Mouse (Mus musculus) hindbrain, embryonic 13.5 days (tissue): ENCODE data around the gene Rtn4rl2. TPM values are rescaled to one million over a fixed set of nuclear protein-coding genes. Genes with fewer than 3 reads are reported as not detected.
"Not testable (repeated sequence)": the region's sequence is repeated elsewhere in the genome, so short reads cannot be mapped to it uniquely, and the experiment has no call there.

Experiments used
- ATAC-seq: fragments of 200-750 bp; cut with Nextera tagmentation; 2 replicates; pipeline ENCODE4 v1.8.0; 2017; ENCODE audit warnings: moderate TSS enrichment; ENCODE audit not compliant: low FRiP score
- H3K27ac ChIP-seq: fragments of 300-500 bp; sonication (generic); 2 replicates; pipeline ENCODE4 v1.5.1; 2015; ENCODE audit warnings: inconsistent platforms, mild to moderate bottlenecking, moderate library complexity
- H3K27me3 ChIP-seq: fragments of 300-500 bp; sonication (generic); 2 replicates; pipeline ENCODE4 v1.6.1; 2015; ENCODE audit warnings: mild to moderate bottlenecking, inconsistent platforms
- H3K36me3 ChIP-seq: fragments of 300-500 bp; sonication (generic); 2 replicates; pipeline ENCODE4 v1.6.1; 2015; ENCODE audit warnings: mild to moderate bottlenecking, inconsistent platforms
- H3K4me1 ChIP-seq: fragments of 300-500 bp; sonication (generic); replicated peaks from 2 replicates; pipeline ENCODE4 v1.6.1; 2015; ENCODE audit warnings: inconsistent platforms
- H3K4me2 ChIP-seq: fragments of 300-500 bp; sonication (generic); 2 replicates; pipeline ENCODE4 v1.6.1; 2015; ENCODE audit warnings: inconsistent platforms, mild to moderate bottlenecking, moderate library complexity
- H3K4me3 ChIP-seq: fragments of 300-500 bp; sonication (generic); 2 replicates; pipeline ENCODE4 v1.5.1; 2015; ENCODE audit warnings: mild to moderate bottlenecking, inconsistent platforms
- H3K9ac ChIP-seq: fragments of 300-500 bp; sonication (generic); 2 replicates; pipeline ENCODE4 v1.6.1; 2015; ENCODE audit warnings: mild to moderate bottlenecking, inconsistent platforms
- H3K9me3 ChIP-seq: fragments of 300-500 bp; sonication (generic); 2 replicates; pipeline ENCODE4 v1.6.1; 2016; ENCODE audit warnings: inconsistent platforms
- WGBS: fragments of 180-500 bp; shearing (Covaris S2); methylation state at CpG from one replicate; pipeline ENCODE4 v1.1.7; 2015; 5-methylcytosine and 5-hydroxymethylcytosine counted together
- polyA plus RNA-seq: library from polyadenylated mRNA; unstranded; fragments of >200 nt; fragmentation: Nextera tagmentation; extraction: Ambion mirVana; gene quantifications from 2 replicates; pipeline ENCODE4 v1.2.1, GENCODE M21; 2015

Rtn4rl2 gene
- 2.0 and 3.1 TPM in 2 replicates for polyA plus RNA-seq

GRCm38 (mm10) chr2:84886234-84886731 lies at the start of gene Rtn4rl2:
Rtn4rl2 (minus strand) TSS chr2:84886710.
- Histone ChIP-seq H3K4me1 (peaks cover 62% of the 10 kb centered on the region), H3K36me3 (no peaks in the 10 kb centered on the region), H3K4me2 (peak within 1 kb of the TSS; percentile 95), H3K9me3 (no peaks in the 10 kb centered on the region), H3K27me3 (peaks cover 93% of the 10 kb centered on the region), H3K9ac (peak within 1 kb of the TSS; percentile 73), H3K4me3 (peak within 1 kb of the TSS; percentile 69), H3K27ac (peak within 1 kb of the TSS; percentile 55; the same call in 1 of the 2 replicates)
- 1% methylated on average over 33 of the region's 35 CpGs for WGBS
- ATAC-seq: peak; percentile 30

DNA sequence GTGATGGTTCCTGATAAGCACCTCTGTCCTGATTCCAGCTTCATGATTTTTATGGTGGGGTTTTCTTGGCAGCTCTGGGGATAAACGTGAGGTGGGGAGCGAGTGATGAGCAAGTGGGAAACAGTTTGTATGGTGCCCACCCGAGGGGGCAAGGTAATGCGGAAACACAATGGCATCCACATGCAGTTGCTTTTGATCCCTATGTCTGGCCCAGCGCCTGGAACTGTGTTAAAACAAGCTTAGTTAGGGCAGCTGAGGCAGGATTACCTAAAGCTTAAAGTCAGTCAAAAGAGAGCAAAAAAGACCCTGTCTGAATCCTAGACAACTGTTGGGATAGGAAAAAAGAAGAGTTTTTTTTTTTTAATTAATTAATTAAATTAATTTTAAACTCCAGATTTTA lies 48.6 kb upstream of the Rtn4rl2 start:
- ATAC-seq: 0 out of 2 replicates have a peak, but pooled peaks have one; percentile 10
- 78% methylated on average over 5 of the region's 5 CpGs for WGBS
- H3K36me3 ChIP-seq: no peaks in the 10 kb centered on the region

DNA sequence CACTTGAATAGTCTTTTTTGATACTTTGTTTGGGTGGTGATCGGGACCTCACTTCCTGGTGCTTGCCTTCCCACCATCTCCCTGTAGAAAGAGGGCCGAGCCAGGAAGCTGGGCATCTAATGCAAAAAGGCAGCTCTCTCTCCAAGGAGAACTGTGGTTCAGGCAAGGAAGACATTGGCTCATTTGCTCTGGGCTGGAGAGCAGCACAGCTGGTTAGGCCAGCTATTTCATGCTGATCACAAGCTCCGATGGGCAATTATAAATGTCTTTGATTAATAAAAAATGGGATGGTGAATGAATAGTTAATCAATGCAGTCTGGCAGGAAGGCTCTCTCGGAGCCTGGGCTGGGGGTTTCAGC lies 48.1 kb upstream of the Rtn4rl2 start:
- ATAC-seq: peak; percentile 19; the same call in 1 of the 2 replicates
- WGBS: 48% methylated on average over 4 of the region's 4 CpGs
- no peak overlapping the region for H3K4me3 ChIP-seq
- H3K4me2 ChIP-seq: no peak overlapping the region
- H3K4me1 ChIP-seq: peaks cover 3% of the 10 kb centered on the region; the same call in 1 of the 2 replicates
- no peaks in the 10 kb centered on the region for H3K9me3 ChIP-seq
- H3K27ac ChIP-seq: no peak overlapping the region
- H3K27me3 ChIP-seq: no peaks in the 10 kb centered on the region
- H3K36me3 ChIP-seq: no peaks in the 10 kb centered on the region
- no peak overlapping the region for H3K9ac ChIP-seq

More for the DNA sequence above, 48.6 kb upstream of the Rtn4rl2 start:
- Histone ChIP-seq H3K9ac (no peak overlapping the region), H3K9me3 (no peaks in the 10 kb centered on the region), H3K27me3 (no peaks in the 10 kb centered on the region), H3K27ac (no peak overlapping the region), H3K4me1 (peaks cover 3% of the 10 kb centered on the region; the same call in 1 of the 2 replicates), H3K4me2 (no peak overlapping the region), H3K4me3 (no peak overlapping the region)

GRCm38 (mm10) chr2:84933992-84934648 lies 47.6 kb upstream of the Rtn4rl2 start:
- Histone ChIP-seq H3K9ac (no peak overlapping the region), H3K36me3 (no peaks in the 10 kb centered on the region), H3K27me3 (no peaks in the 10 kb centered on the region), H3K4me3 (no peak overlapping the region), H3K9me3 (no peaks in the 10 kb centered on the region), H3K4me2 (no peak overlapping the region), H3K4me1 (peaks cover 3% of the 10 kb centered on the region; the same call in 1 of the 2 replicates), H3K27ac (no peak overlapping the region)
- no peak for ATAC-seq
- 78% methylated on average over 8 of the region's 8 CpGs for whole genome bisulfite sequencing

GRCm38 (mm10) chr2:84930186-84930585 lies 43.7 kb upstream of the Rtn4rl2 start:
- 92% methylated on average over 7 of the region's 7 CpGs for WGBS
- H3K36me3 ChIP-seq: no peaks in the 10 kb centered on the region
- H3K27me3 ChIP-seq: no peaks in the 10 kb centered on the region
- no peak overlapping the region for H3K27ac ChIP-seq
- H3K4me3 ChIP-seq: no peak overlapping the region
- peaks cover 3% of the 10 kb centered on the region; the same call in 1 of the 2 replicates for H3K4me1 ChIP-seq
- H3K9ac ChIP-seq: no peak overlapping the region
- no peak for ATAC-seq
- no peak overlapping the region for H3K4me2 ChIP-seq
- H3K9me3 ChIP-seq: no peaks in the 10 kb centered on the region

- no peak for ATAC-seq
- 86% methylated on average over 10 of the region's 10 CpGs for WGBS
- no peak overlapping the region for H3K4me2 ChIP-seq
Observed at GRCm38 (mm10) chr2:84919601-84920108, 33.1 kb upstream of the Rtn4rl2 start.

GRCm38 (mm10) chr2:84918188-84918587 lies 31.7 kb upstream of the Rtn4rl2 start:
- 71% methylated on average over 3 of the region's 3 CpGs for WGBS

More at GRCm38 (mm10) chr2:84919601-84920108, 33.1 kb upstream of the Rtn4rl2 start:
- H3K27me3 ChIP-seq: no peaks in the 10 kb centered on the region
- H3K27ac ChIP-seq: no peak overlapping the region
- no peaks in the 10 kb centered on the region for H3K36me3 ChIP-seq
- no peaks in the 10 kb centered on the region for H3K4me1 ChIP-seq
- H3K9me3 ChIP-seq: peaks cover 3% of the 10 kb centered on the region
- H3K4me3 ChIP-seq: no peak overlapping the region
- H3K9ac ChIP-seq: no peak overlapping the region

GRCm38 (mm10) chr2:84916548-84917320 lies 30.2 kb upstream of the Rtn4rl2 start:
- Histone ChIP-seq H3K36me3 (no peaks in the 10 kb centered on the region), H3K4me3 (no peak overlapping the region), H3K9me3 (no peaks in the 10 kb centered on the region), H3K9ac (no peak overlapping the region), H3K4me1 (no peaks in the 10 kb centered on the region), H3K4me2 (no peak overlapping the region), H3K27me3 (no peaks in the 10 kb centered on the region), H3K27ac (no peak overlapping the region)
- no peak for ATAC-seq
- WGBS: 84% methylated on average over 8 of the region's 8 CpGs

More at GRCm38 (mm10) chr2:84918188-84918587, 31.7 kb upstream of the Rtn4rl2 start:
- no peak overlapping the region for H3K4me2 ChIP-seq
- no peak overlapping the region for H3K9ac ChIP-seq
- H3K9me3 ChIP-seq: no peaks in the 10 kb centered on the region
- ATAC-seq: no peak
- H3K27me3 ChIP-seq: no peaks in the 10 kb centered on the region
- H3K27ac ChIP-seq: no peak overlapping the region
- H3K36me3 ChIP-seq: no peaks in the 10 kb centered on the region
- no peak overlapping the region for H3K4me3 ChIP-seq
- no peaks in the 10 kb centered on the region for H3K4me1 ChIP-seq

GRCm38 (mm10) chr2:84915330-84915729 lies 28.8 kb upstream of the Rtn4rl2 start:
- Histone ChIP-seq H3K27ac (no peak overlapping the region), H3K9me3 (no peaks in the 10 kb centered on the region), H3K27me3 (no peaks in the 10 kb centered on the region), H3K36me3 (no peaks in the 10 kb centered on the region), H3K4me1 (no peaks in the 10 kb centered on the region), H3K9ac (no peak overlapping the region), H3K4me2 (no peak overlapping the region), H3K4me3 (no peak overlapping the region)
- ATAC-seq: no peak
- WGBS: 85% methylated on average over 3 of the region's 3 CpGs

GRCm38 (mm10) chr2:84913881-84914280 lies 27.4 kb upstream of the Rtn4rl2 start:
- no peaks in the 10 kb centered on the region for H3K36me3 ChIP-seq
- no peak overlapping the region for H3K4me3 ChIP-seq
- no peak overlapping the region for H3K9ac ChIP-seq
- H3K27ac ChIP-seq: no peak overlapping the region
- H3K27me3 ChIP-seq: no peaks in the 10 kb centered on the region
- no peak for ATAC-seq
- no peak overlapping the region for H3K4me2 ChIP-seq
- 87% methylated on average over 5 of the region's 5 CpGs for WGBS
- no peaks in the 10 kb centered on the region for H3K9me3 ChIP-seq
- no peaks in the 10 kb centered on the region for H3K4me1 ChIP-seq

GRCm38 (mm10) chr2:84912722-84913121 lies 26.2 kb upstream of the Rtn4rl2 start:
- ATAC-seq: no peak
- Histone ChIP-seq H3K4me1 (no peaks in the 10 kb centered on the region), H3K4me2 (no peak overlapping the region), H3K27ac (no peak overlapping the region), H3K27me3 (no peaks in the 10 kb centered on the region), H3K4me3 (no peak overlapping the region), H3K9me3 (no peaks in the 10 kb centered on the region), H3K36me3 (no peaks in the 10 kb centered on the region), H3K9ac (no peak overlapping the region)
- 56% methylated on average over 3 of the region's 3 CpGs for WGBS

DNA sequence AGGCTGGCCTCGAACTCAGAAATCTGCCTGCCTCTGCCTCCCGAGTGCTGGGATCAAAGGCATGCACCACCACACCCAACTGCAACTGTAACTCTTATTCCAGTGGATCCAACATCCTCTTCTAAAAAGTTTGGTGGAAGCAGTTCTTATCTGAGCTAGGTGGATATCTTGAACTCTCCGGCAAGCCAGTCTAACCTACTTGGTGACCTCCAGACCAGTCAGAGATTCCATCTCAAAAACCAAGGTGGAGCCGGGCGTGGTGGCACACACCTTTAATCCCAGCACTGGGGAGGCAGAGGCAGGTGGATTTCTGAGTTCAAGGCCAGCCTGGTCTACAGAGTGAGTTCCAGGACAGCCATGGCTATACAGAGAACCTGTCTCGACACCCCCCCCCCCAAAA lies 10.2 kb upstream of the Rtn4rl2 start:
- not testable (repeated sequence) for H3K4me1 ChIP-seq, H3K27ac ChIP-seq, H3K4me3 ChIP-seq, ATAC-seq, H3K9me3 ChIP-seq, H3K4me2 ChIP-seq, H3K36me3 ChIP-seq, H3K9ac ChIP-seq
- WGBS: 95% methylated on average over 6 of the region's 6 CpGs
- peaks cover 15% of the 10 kb centered on the region for H3K27me3 ChIP-seq
